Mouse (Mus musculus) megakaryocyte-erythroid progenitor cell, adult 5-6 weeks (primary cell): Measurements from ENCODE around the gene Vim. TPM values are rescaled to one million over a fixed set of nuclear protein-coding genes. Genes with fewer than 3 reads are reported as not detected.

Experiments
- ATAC-seq: replicated peaks from 2 replicates; pipeline ENCODE4 v1.8.0; 2016; ENCODE audit warnings: mild to moderate bottlenecking, inconsistent platforms; ENCODE audit not compliant: severe bottlenecking, poor library complexity, low FRiP score, low TSS enrichment
- total RNA-seq, 2 experiments: library from RNA; stranded (forward) in 1 of 2; stranded (reverse) in 1 of 2; fragments of 200-1000, 215-1000 nt in 1 of 2; fragments of >200 nt in 1 of 2; fragmentation: Nextera tagmentation in 1 of 2; gene quantifications; 2 replicates each; pipeline ENCODE4 v1.2.3; 2014 to 2017

Gene Vim
- total RNA-seq, 2 experiments from 2014 or later: 92.3 to 214 TPM

- ATAC-seq: 0 out of 2 replicates have a peak, but pooled peaks have one; percentile 59
Observed at GRCm38 (mm10) chr2:13603636-13604035, 29.9 kb downstream of the Vim start.

GRCm38 (mm10) chr2:13630136-13630832 is 56.6 kb downstream of the Vim start:
- no peak for ATAC-seq

Other genes starting within 250 kb of the Vim start
- gene Cubn, start 82.1 kb upstream of the Vim start, total RNA-seq (2014; fragmentation: Nextera tagmentation): not detected in 2 replicates
- not detected in 2 replicates for gene Cubn, start 82.1 kb upstream of the Vim start, total RNA-seq (2017)
- gene Trdmt1, start 29.3 kb upstream of the Vim start, total RNA-seq (2014; fragmentation: Nextera tagmentation): 7.0 and 17.3 TPM in 2 replicates
- 9.3 and 14.4 TPM in 2 replicates for gene Trdmt1, start 29.3 kb upstream of the Vim start, total RNA-seq (2017)
- 7.7 and 9.1 TPM in 2 replicates for gene St8sia6, start 220.1 kb downstream of the Vim start, total RNA-seq (2014; fragmentation: Nextera tagmentation)
- 9.2 and 26.6 TPM in 2 replicates for gene St8sia6, start 220.1 kb downstream of the Vim start, total RNA-seq (2017)